Mouse (Mus musculus) kidney, adult 2 months (tissue): ENCODE measurements at regions not wholly inside any gene's neighbourhood (a gene's known extent, or its start where the extent isn't known, plus 50 kb on each side); places are given as distances from the start of the nearest gene placed in this dataset.

Experiments used
- CTCF ChIP-seq: fragments of 200-500 bp; conservative IDR thresholded peaks from 2 replicates; pipeline ENCODE4 v1.5.1; 2011; ENCODE audit warnings: low read depth, mild to moderate bottlenecking, control low read depth, low read length, moderate library complexity, mixed read lengths; ENCODE audit not compliant: insufficient read depth, insufficient read length
- POLR2A ChIP-seq: fragments of 200-500 bp; IDR thresholded peaks from one replicate; pipeline ENCODE4 v1.6.1; 2011; ENCODE audit warnings: low read depth, low read length, control low read depth

GRCm38 (mm10) chr10:43672490-43672889 is 94.4 kb downstream of the Cd24a start:
- TF ChIP-seq CTCF (no peak), POLR2A (no peak)
